Mouse (Mus musculus) central nervous system, embryonic 11.5 days (tissue): Measurements from ENCODE around the gene Abca12. TPM values are rescaled to one million over a fixed set of nuclear protein-coding genes. Genes with fewer than 3 reads are reported as not detected.

Experiments
- polyA plus RNA-seq: library from polyadenylated mRNA; depleted of rRNA; stranded (reverse); fragments of >200 nt; gene quantifications from 2 replicates; pipeline ENCODE4 v1.2.3, GENCODE M21; 2012; rRNA removed

Gene Abca12
- polyA plus RNA-seq = 0.01 and 0.04 TPM in 2 replicates

DNA sequence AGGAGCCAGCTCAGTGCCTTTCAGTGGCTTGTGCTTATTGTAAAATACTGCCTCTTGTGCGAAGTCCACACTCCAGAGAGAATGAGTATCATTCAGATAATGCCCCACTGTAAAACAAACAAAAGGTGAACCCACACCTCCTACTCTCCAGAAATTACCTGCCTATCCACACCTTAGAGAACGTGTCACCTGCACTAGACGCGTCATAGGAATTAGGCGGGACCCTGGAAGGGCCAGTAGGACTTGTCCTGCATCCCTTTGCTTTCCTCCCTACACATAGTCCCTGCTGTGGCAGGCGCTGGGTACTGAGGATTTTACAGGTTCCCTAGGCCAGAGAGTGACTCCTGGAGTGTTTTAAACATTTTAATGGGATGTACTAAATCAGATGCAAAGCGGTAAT is at the start of gene Abca12:
Gene Abca12 (minus strand): TSS at position 101 of the 400 bp plus-strand sequence.

Other genes with a start within 250 kb of the Abca12 start
- 53.4 and 56.5 TPM in 2 replicates for gene Atic, start 142.2 kb upstream of the Abca12 start, polyA plus RNA-seq
- 191 and 333 TPM in 2 replicates for gene Fn1, start 238.3 kb upstream of the Abca12 start, polyA plus RNA-seq